Mouse (Mus musculus) hindbrain, embryonic 14.5 days (tissue): Measurements from ENCODE around the gene Vmn1r230. TPM values are rescaled to one million over a fixed set of nuclear protein-coding genes. Genes with fewer than 3 reads are reported as not detected.

Experiments
- ATAC-seq: fragments of 200-750 bp; cut with Nextera tagmentation; 2 replicates; pipeline ENCODE4 v1.8.0; 2017; ENCODE audit warnings: moderate number of reproducible peaks, mild to moderate bottlenecking, moderate TSS enrichment, moderate library complexity; ENCODE audit not compliant: low FRiP score
- DNase-seq: peaks from one replicate; pipeline ENCODE4 v3.0.0-alpha.2; 2015; ENCODE audit warnings: low spot score
- H3K27ac ChIP-seq: fragments of 300-500 bp; sonication (generic); 2 replicates; pipeline ENCODE4 v1.5.1; 2014; ENCODE audit warnings: mild to moderate bottlenecking, moderate library complexity
- H3K27me3 ChIP-seq: fragments of 300-500 bp; sonication (generic); 2 replicates; pipeline ENCODE4 v1.6.1; 2014; ENCODE audit warnings: mild to moderate bottlenecking, low read length, mixed read lengths; ENCODE audit not compliant: control insufficient read depth, insufficient read depth
- H3K36me3 ChIP-seq: fragments of 300-500 bp; sonication (generic); replicated peaks from 2 replicates; pipeline ENCODE4 v1.6.1; 2014; ENCODE audit not compliant: control insufficient read depth, insufficient read depth
- H3K4me1 ChIP-seq: fragments of 300-500 bp; sonication (generic); replicated peaks from 2 replicates; pipeline ENCODE4 v1.6.1; 2014; ENCODE audit warnings: antibody characterized with exemption, low read length, mixed read lengths; ENCODE audit not compliant: control insufficient read depth, insufficient read depth
- H3K4me2 ChIP-seq: fragments of 300-500 bp; sonication (generic); replicated peaks from 2 replicates; pipeline ENCODE4 v1.6.1; 2014; ENCODE audit warnings: mild to moderate bottlenecking, moderate library complexity
- H3K4me3 ChIP-seq: fragments of 300-500 bp; sonication (generic); replicated peaks from 2 replicates; pipeline ENCODE4 v1.5.1; 2014; ENCODE audit warnings: mild to moderate bottlenecking, low read length
- H3K9ac ChIP-seq: fragments of 300-500 bp; sonication (generic); 2 replicates; pipeline ENCODE4 v1.6.1; 2014
- H3K9me3 ChIP-seq: fragments of 300-500 bp; sonication (generic); 2 replicates; pipeline ENCODE4 v1.6.1; 2016; ENCODE audit warnings: low read length; ENCODE audit not compliant: control insufficient read depth
- WGBS: fragments of 180-500 bp; shearing (Covaris S2); extraction: QIAGEN DNeasy Blood & Tissue Kit; methylation state at CpG from one replicate; pipeline ENCODE4 v1.1.7; 2014; 5-methylcytosine and 5-hydroxymethylcytosine counted together
- polyA plus RNA-seq: library from polyadenylated mRNA; unstranded; fragments of >200 nt; fragmentation: Nextera tagmentation; extraction: Ambion mirVana; gene quantifications from 2 replicates; pipeline ENCODE4 v1.2.1, GENCODE M21; 2014

Vmn1r230 gene
- polyA plus RNA-seq: not detected in 2 replicates

- ATAC-seq (no peak), DNase-seq (no peak)
- Histone ChIP-seq H3K4me2 (no peak within 1 kb of the TSS), H3K9me3 (peaks cover 6% of the 10 kb centered on the region; the same call in 1 of the 2 replicates), H3K9ac (no peak within 1 kb of the TSS), H3K27ac (no peak within 1 kb of the TSS), H3K4me3 (no peak within 1 kb of the TSS), H3K27me3 (no peaks in the 10 kb centered on the region), H3K4me1 (no peaks in the 10 kb centered on the region), H3K36me3 (no peaks in the 10 kb centered on the region)
- 15% methylated on average over 1 of the region's 1 CpGs for WGBS
Observed at GRCm38 (mm10) chr17:20840144-20840543, at the start of gene Vmn1r230. Gene Vmn1r230, plus strand, starts transcription at chr17:20840444.

DNA sequence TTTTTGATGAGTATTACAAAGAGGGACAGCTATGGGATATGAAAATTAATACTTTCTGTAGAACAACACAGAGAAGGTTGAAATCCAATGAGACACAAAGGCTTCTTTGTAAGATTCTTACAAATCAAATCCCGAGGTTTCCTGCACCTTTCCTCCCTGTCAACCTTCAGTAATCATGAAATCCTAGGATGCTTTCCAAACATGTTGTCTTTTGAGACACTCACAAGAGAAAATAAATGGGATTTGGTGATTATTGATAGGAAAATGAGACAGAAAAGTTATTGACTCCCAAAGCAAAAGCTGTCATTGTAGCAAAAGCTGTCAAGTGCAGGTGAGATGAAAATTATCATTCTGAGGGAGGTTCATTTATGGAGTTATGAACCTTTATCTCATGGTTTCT is 29.0 kb upstream of the Vmn1r230 start, which contains the start of gene Vmn1r229:
TSS of gene Vmn1r229 (plus strand) at position 301 of the 400 bp plus-strand sequence.
- Histone ChIP-seq H3K4me3 (no peak within 1 kb of the TSS), H3K9me3 (0 out of 2 replicates have a peak, but pooled peaks cover 12% of the 10 kb centered on the region), H3K9ac (no peak within 1 kb of the TSS), H3K4me1 (no peaks in the 10 kb centered on the region), H3K27ac (no peak within 1 kb of the TSS), H3K27me3 (no peaks in the 10 kb centered on the region), H3K36me3 (no peaks in the 10 kb centered on the region), H3K4me2 (no peak within 1 kb of the TSS)
- whole genome bisulfite sequencing: 53% methylated on average over 1 of the region's 1 CpGs
- DNase-seq (no peak), ATAC-seq (no peak)

Other genes starting within 250 kb of the Vmn1r230 start
- gene Vmn2r110, start 244.0 kb upstream of the Vmn1r230 start, polyA plus RNA-seq: 0.03 and 0.04 TPM in 2 replicates
- not detected in 2 replicates for gene Fpr-rs3, start 215.6 kb upstream of the Vmn1r230 start, polyA plus RNA-seq
- gene Vmn1r226, start 157.6 kb upstream of the Vmn1r230 start, polyA plus RNA-seq: not detected in 2 replicates
- not detected in 2 replicates for gene Vmn1r227, start 110.6 kb upstream of the Vmn1r230 start, polyA plus RNA-seq
- gene Vmn1r228, start 54.3 kb upstream of the Vmn1r230 start, polyA plus RNA-seq: not detected in 2 replicates
- not detected in 2 replicates for gene Vmn1r229, start 28.9 kb upstream of the Vmn1r230 start, polyA plus RNA-seq
- gene Vmn1r231, start 64.6 kb downstream of the Vmn1r230 start, polyA plus RNA-seq: not detected in 2 replicates
- not detected in 2 replicates for gene Vmn1r232, start 79.3 kb downstream of the Vmn1r230 start, polyA plus RNA-seq
- gene Ppp2r1a, start 104.9 kb downstream of the Vmn1r230 start, polyA plus RNA-seq: 794 and 843 TPM in 2 replicates
- not detected in 2 replicates for gene Vmn1r233, start 156.0 kb downstream of the Vmn1r230 start, polyA plus RNA-seq
- gene Zfp160, start 168.5 kb downstream of the Vmn1r230 start, polyA plus RNA-seq: 16.2 and 21.0 TPM in 2 replicates